Mouse (Mus musculus) testis, adult 2 months (tissue): ENCODE measurements around the gene Tmem182. TPM values are rescaled to one million over a fixed set of nuclear protein-coding genes. Genes with fewer than 3 reads are reported as not detected.
A peak's percentile ranks its signal among the peaks of the same experiment; 100 is the strongest.

Source experiments
- H3K27ac ChIP-seq: fragments of 200-500 bp; 2 replicates; pipeline ENCODE4 v1.5.1; 2012; ENCODE audit warnings: low read depth, low read length; ENCODE audit not compliant: control insufficient read depth, insufficient read depth
- H3K27me3 ChIP-seq: fragments of 200-500 bp; 2 replicates; pipeline ENCODE4 v1.6.1; 2012; ENCODE audit warnings: mild to moderate bottlenecking, low read length, moderate library complexity; ENCODE audit not compliant: control insufficient read depth, insufficient read depth
- H3K36me3 ChIP-seq: fragments of 200-500 bp; 2 replicates; pipeline ENCODE4 v1.6.1; 2012; ENCODE audit warnings: mild to moderate bottlenecking, low read length; ENCODE audit not compliant: control insufficient read depth, insufficient read depth
- H3K4me1 ChIP-seq: fragments of 200-500 bp; 2 replicates; pipeline ENCODE4 v1.6.1; 2012; ENCODE audit warnings: low read length; ENCODE audit not compliant: control insufficient read depth, insufficient read depth
- H3K4me3 ChIP-seq: fragments of 200-500 bp; 2 replicates; pipeline ENCODE4 v1.5.1; 2012; ENCODE audit warnings: low read depth, mild to moderate bottlenecking, low read length, moderate library complexity, mixed read lengths; ENCODE audit not compliant: control insufficient read depth
- CTCF ChIP-seq: fragments of 200-500 bp; IDR thresholded peaks from 2 replicates; pipeline ENCODE4 v1.5.1; 2012; ENCODE audit warnings: low read depth, mild to moderate bottlenecking, inconsistent platforms, low read length, moderate library complexity; ENCODE audit not compliant: control insufficient read depth, insufficient read depth, insufficient replicate concordance
- POLR2A ChIP-seq: fragments of 200-500 bp; IDR thresholded peaks from 2 replicates; pipeline ENCODE4 v1.6.1; 2012; ENCODE audit warnings: low read depth, mild to moderate bottlenecking, inconsistent platforms, low read length, moderate library complexity; ENCODE audit not compliant: control insufficient read depth
- polyA plus RNA-seq: library from polyadenylated mRNA; depleted of rRNA; stranded (reverse); fragments of >200 nt; gene quantifications from 2 replicates; pipeline ENCODE4 v1.2.3, GENCODE M21; 2012; rRNA removed

The Tmem182 gene
- polyA plus RNA-seq, 1 experiment = 0.23 TPM

- no peak overlapping the region for H3K27ac ChIP-seq
- TF ChIP-seq POLR2A (no peak), CTCF (peak; percentile 20; the same call in 1 of the 2 replicates)
These were observed 82.3 kb downstream of the Tmem182 start for GRCm38 (mm10) chr1:40887673-40888072.

GRCm38 (mm10) chr1:40888396-40889040, 83.1 kb downstream of the Tmem182 start:
- Histone ChIP-seq H3K36me3 (no peaks in the 10 kb centered on the region), H3K27ac (no peak overlapping the region), H3K4me3 (no peak overlapping the region), H3K27me3 (no peaks in the 10 kb centered on the region), H3K4me1 (no peaks in the 10 kb centered on the region)
- TF ChIP-seq CTCF (no peak), POLR2A (no peak)

More at GRCm38 (mm10) chr1:40887673-40888072, 82.3 kb downstream of the Tmem182 start:
- no peaks in the 10 kb centered on the region for H3K27me3 ChIP-seq
- H3K4me3 ChIP-seq = no peak overlapping the region
- no peaks in the 10 kb centered on the region for H3K36me3 ChIP-seq
- H3K4me1 ChIP-seq = no peaks in the 10 kb centered on the region

GRCm38 (mm10) chr1:40889617-40890016, 84.2 kb downstream of the Tmem182 start:
- H3K27ac ChIP-seq = no peak overlapping the region
- H3K27me3 ChIP-seq = no peaks in the 10 kb centered on the region
- H3K36me3 ChIP-seq = no peaks in the 10 kb centered on the region
- TF ChIP-seq CTCF (no peak), POLR2A (no peak)
- no peak overlapping the region for H3K4me3 ChIP-seq
- no peaks in the 10 kb centered on the region for H3K4me1 ChIP-seq

DNA sequence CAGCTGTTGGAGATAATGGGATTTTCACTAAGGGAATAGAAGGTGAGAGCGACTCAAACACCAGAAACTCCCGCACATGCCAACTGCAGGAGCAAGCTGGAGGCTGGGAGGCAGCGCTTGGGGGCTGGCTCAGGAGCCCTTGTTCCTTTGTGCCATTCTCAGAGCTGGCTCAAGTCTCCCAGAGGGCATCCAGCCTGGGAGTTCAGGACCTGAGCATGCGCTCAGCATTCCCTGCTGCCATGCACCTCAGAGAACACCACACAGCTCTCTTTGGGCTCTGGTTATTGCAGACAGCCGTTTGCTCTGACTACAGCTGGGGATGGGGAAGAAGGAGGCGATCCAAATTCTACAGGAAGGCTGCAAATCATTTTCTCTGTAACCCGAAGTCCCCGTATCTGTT, 84.8 kb downstream of the Tmem182 start:
- Histone ChIP-seq H3K4me3 (no peak overlapping the region), H3K27me3 (no peaks in the 10 kb centered on the region), H3K4me1 (no peaks in the 10 kb centered on the region), H3K27ac (no peak overlapping the region), H3K36me3 (no peaks in the 10 kb centered on the region)
- TF ChIP-seq CTCF (no peak), POLR2A (no peak)

GRCm38 (mm10) chr1:40903712-40904111, 98.3 kb downstream of the Tmem182 start:
- H3K4me1 ChIP-seq = no peaks in the 10 kb centered on the region
- no peaks in the 10 kb centered on the region for H3K27me3 ChIP-seq
- H3K4me3 ChIP-seq = no peak overlapping the region
- H3K36me3 ChIP-seq = no peaks in the 10 kb centered on the region
- no peak overlapping the region for H3K27ac ChIP-seq
- no peak for TF ChIP-seq CTCF
- TF ChIP-seq POLR2A = no peak

Other genes with a start within 250 kb of the Tmem182 start
- gene Slc9a4, start 225.5 kb upstream of the Tmem182 start, polyA plus RNA-seq = 1.4 and 2.3 TPM in 2 replicates
- 4.9 and 6.2 TPM in 2 replicates for gene Slc9a2, start 125.0 kb upstream of the Tmem182 start, polyA plus RNA-seq
- 11.4 and 11.9 TPM in 2 replicates for gene Mfsd9, start 14.9 kb upstream of the Tmem182 start, polyA plus RNA-seq